Mouse (Mus musculus) midbrain, embryonic 16.5 days (tissue): ENCODE data around the gene Cxadr. TPM values are rescaled to one million over a fixed set of nuclear protein-coding genes. Genes with fewer than 3 reads are reported as not detected.

ENCODE experiments used
- ATAC-seq: fragments of 200-750 bp; cut with Nextera tagmentation; 2 replicates; pipeline ENCODE4 v1.8.0; 2017; ENCODE audit warnings: moderate TSS enrichment
- H3K27ac ChIP-seq: fragments of 300-500 bp; sonication (generic); 2 replicates; pipeline ENCODE4 v1.5.1; 2014; ENCODE audit warnings: mild to moderate bottlenecking, low read length, mixed read lengths
- H3K27me3 ChIP-seq: fragments of 300-500 bp; sonication (generic); 2 replicates; pipeline ENCODE4 v1.6.1; 2014; ENCODE audit warnings: low read depth, low read length, mixed read lengths; ENCODE audit not compliant: control insufficient read depth, insufficient read depth
- H3K36me3 ChIP-seq: fragments of 300-500 bp; sonication (generic); 2 replicates; pipeline ENCODE4 v1.6.1; 2014; ENCODE audit warnings: mild to moderate bottlenecking, low read length, moderate library complexity, mixed read lengths; ENCODE audit not compliant: control insufficient read depth, insufficient read depth
- H3K4me1 ChIP-seq: fragments of 300-500 bp; sonication (generic); 2 replicates; pipeline ENCODE4 v1.6.1; 2014; ENCODE audit warnings: mild to moderate bottlenecking, low read length, mixed read lengths; ENCODE audit not compliant: control insufficient read depth, insufficient read depth
- H3K4me2 ChIP-seq: fragments of 300-500 bp; sonication (generic); 2 replicates; pipeline ENCODE4 v1.6.1; 2014; ENCODE audit warnings: mild to moderate bottlenecking, low read length, mixed read lengths
- H3K4me3 ChIP-seq: fragments of 300-500 bp; sonication (generic); 2 replicates; pipeline ENCODE4 v1.5.1; 2014; ENCODE audit warnings: low read depth, mild to moderate bottlenecking, low read length, moderate library complexity, mixed read lengths
- H3K9ac ChIP-seq: fragments of 300-500 bp; sonication (generic); 2 replicates; pipeline ENCODE4 v1.6.1; 2014; ENCODE audit warnings: low read depth, low read length, mixed read lengths
- H3K9me3 ChIP-seq: fragments of 300-500 bp; sonication (generic); replicated peaks from 2 replicates; pipeline ENCODE4 v1.6.1; 2014; ENCODE audit warnings: mild to moderate bottlenecking, low read length, mixed read lengths; ENCODE audit not compliant: control insufficient read depth, poor library complexity, severe bottlenecking
- WGBS: fragments of 180-500 bp; shearing (Covaris S2); extraction: QIAGEN DNeasy Blood & Tissue Kit; methylation state at CpG from one replicate; pipeline ENCODE4 v1.1.7; 2014; 5-methylcytosine and 5-hydroxymethylcytosine counted together
- polyA plus RNA-seq: library from polyadenylated mRNA; unstranded; fragments of >200 nt; fragmentation: Nextera tagmentation; extraction: Ambion mirVana; gene quantifications from 2 replicates; pipeline ENCODE4 v1.2.1, GENCODE M21; 2015

Gene Cxadr
- polyA plus RNA-seq, 1 experiment from 2014 or later = 205 TPM

DNA sequence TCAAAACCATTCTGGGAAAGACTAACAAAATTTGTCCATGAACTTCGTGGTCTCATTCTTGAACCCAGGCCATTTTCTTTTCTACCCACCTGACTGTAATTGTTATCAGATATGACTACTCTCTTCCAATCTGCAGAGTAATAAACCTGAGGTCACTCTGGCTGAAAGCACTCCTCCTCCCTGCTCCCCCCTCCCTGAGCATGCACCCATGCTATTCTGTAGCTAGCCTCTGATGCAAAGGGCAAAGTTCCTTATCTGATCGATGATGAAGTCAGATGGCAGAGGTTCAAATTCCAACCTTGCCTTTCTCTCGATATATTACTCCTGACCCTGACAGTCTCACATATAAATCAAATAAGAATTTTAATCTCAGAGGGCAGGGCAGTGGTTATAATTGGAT is 33.1 kb upstream of the Cxadr start:
- Histone ChIP-seq H3K27me3 (no peaks in the 10 kb centered on the region), H3K36me3 (no peaks in the 10 kb centered on the region), H3K4me2 (no peak overlapping the region), H3K9me3 (no peaks in the 10 kb centered on the region), H3K4me1 (peaks cover 14% of the 10 kb centered on the region), H3K4me3 (no peak overlapping the region), H3K9ac (no peak overlapping the region), H3K27ac (no peak overlapping the region)
- WGBS = 87% methylated on average over 3 of the region's 3 CpGs
- no peak for ATAC-seq

- no peak overlapping the region for H3K4me2 ChIP-seq
- no peaks in the 10 kb centered on the region for H3K4me1 ChIP-seq
- H3K27ac ChIP-seq = no peak overlapping the region
- H3K9me3 ChIP-seq = no peaks in the 10 kb centered on the region
- WGBS = 67% methylated on average over 9 of the region's 9 CpGs
- no peak overlapping the region for H3K4me3 ChIP-seq
- H3K36me3 ChIP-seq = no peaks in the 10 kb centered on the region
- 0 out of 2 replicates have a peak, but pooled peaks have one; percentile 36 for ATAC-seq
- no peak overlapping the region for H3K9ac ChIP-seq
- no peaks in the 10 kb centered on the region for H3K27me3 ChIP-seq
Observed at GRCm38 (mm10) chr16:78274825-78275455, 26.3 kb upstream of the Cxadr start.

DNA sequence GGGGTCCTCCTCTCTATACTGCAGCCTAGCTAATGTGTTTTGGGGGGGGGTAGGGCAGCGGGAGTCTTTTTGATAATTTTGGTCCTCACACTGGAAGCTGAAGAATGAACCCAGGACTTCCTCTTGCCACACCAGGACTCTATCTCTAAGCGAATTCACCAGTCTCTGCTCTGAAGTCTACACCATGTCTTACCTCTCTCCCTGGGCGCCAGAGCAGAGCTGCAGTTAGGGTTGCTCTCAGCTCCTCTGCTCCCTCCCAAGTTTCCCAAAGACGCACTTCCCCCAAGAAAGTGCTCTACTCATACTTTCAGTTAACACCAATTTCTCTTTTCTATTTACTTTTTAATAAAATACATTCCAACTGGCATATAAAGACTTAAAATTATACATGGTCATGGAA is 23.7 kb upstream of the Cxadr start:
- no peak overlapping the region for H3K4me2 ChIP-seq
- no peak overlapping the region for H3K4me3 ChIP-seq
- H3K9ac ChIP-seq = no peak overlapping the region
- ATAC-seq = no peak
- no peak overlapping the region for H3K27ac ChIP-seq
- 61% methylated on average over 4 of the region's 4 CpGs for WGBS
- no peaks in the 10 kb centered on the region for H3K4me1 ChIP-seq
- no peaks in the 10 kb centered on the region for H3K9me3 ChIP-seq
- no peaks in the 10 kb centered on the region for H3K36me3 ChIP-seq
- no peaks in the 10 kb centered on the region for H3K27me3 ChIP-seq

GRCm38 (mm10) chr16:78280093-78280881 is 21.0 kb upstream of the Cxadr start:
- no peak overlapping the region for H3K27ac ChIP-seq
- H3K4me1 ChIP-seq = no peaks in the 10 kb centered on the region
- no peak overlapping the region for H3K4me3 ChIP-seq
- WGBS = 88% methylated on average over 5 of the region's 5 CpGs
- H3K9me3 ChIP-seq = no peaks in the 10 kb centered on the region
- no peak overlapping the region for H3K4me2 ChIP-seq
- ATAC-seq = 0 out of 2 replicates have a peak, but pooled peaks have one; percentile 14
- no peak overlapping the region for H3K9ac ChIP-seq
- no peaks in the 10 kb centered on the region for H3K36me3 ChIP-seq
- no peaks in the 10 kb centered on the region for H3K27me3 ChIP-seq

- no peaks in the 10 kb centered on the region for H3K4me1 ChIP-seq
- no peaks in the 10 kb centered on the region for H3K27me3 ChIP-seq
- no peak for ATAC-seq
- H3K36me3 ChIP-seq = no peaks in the 10 kb centered on the region
- 83% methylated on average over 5 of the region's 5 CpGs for WGBS
- no peak overlapping the region for H3K4me3 ChIP-seq
- no peak overlapping the region for H3K4me2 ChIP-seq
- no peaks in the 10 kb centered on the region for H3K9me3 ChIP-seq
- H3K27ac ChIP-seq = no peak overlapping the region
- H3K9ac ChIP-seq = no peak overlapping the region
Observed at GRCm38 (mm10) chr16:78283231-78283630, 18.1 kb upstream of the Cxadr start.

DNA sequence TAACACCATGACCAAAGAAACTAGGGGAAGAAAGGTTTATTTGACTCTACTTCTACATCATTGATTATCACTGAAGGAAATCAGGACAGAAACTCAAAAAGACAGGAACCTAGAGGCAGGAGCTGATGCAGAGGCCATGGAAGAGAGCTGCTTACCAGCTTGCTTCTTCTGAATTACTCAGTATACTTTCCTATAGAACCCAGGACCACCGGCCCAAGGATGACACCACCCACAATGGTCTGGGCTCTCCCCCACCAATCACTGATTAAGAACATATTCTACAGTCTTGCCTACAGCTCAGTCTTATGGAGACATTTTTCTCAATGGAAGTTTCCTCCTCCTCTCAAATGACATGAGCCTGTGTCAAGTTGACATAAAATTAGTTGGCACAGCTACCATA is 7.2 kb upstream of the Cxadr start:
- H3K4me1 ChIP-seq = no peaks in the 10 kb centered on the region
- H3K4me3 ChIP-seq = no peak overlapping the region
- 88% methylated on average over 1 of the region's 1 CpGs for WGBS
- no peak overlapping the region for H3K9ac ChIP-seq
- no peaks in the 10 kb centered on the region for H3K9me3 ChIP-seq
- no peak overlapping the region for H3K4me2 ChIP-seq
- H3K36me3 ChIP-seq = no peaks in the 10 kb centered on the region
- no peak for ATAC-seq
- no peak overlapping the region for H3K27ac ChIP-seq
- no peaks in the 10 kb centered on the region; the same call in 1 of the 2 replicates for H3K27me3 ChIP-seq

GRCm38 (mm10) chr16:78294606-78295275 is 6.5 kb upstream of the Cxadr start:
- Histone ChIP-seq H3K4me2 (no peak overlapping the region), H3K36me3 (no peaks in the 10 kb centered on the region), H3K9ac (no peak overlapping the region), H3K4me3 (no peak overlapping the region), H3K27me3 (no peaks in the 10 kb centered on the region; the same call in 1 of the 2 replicates), H3K27ac (no peak overlapping the region), H3K4me1 (no peaks in the 10 kb centered on the region), H3K9me3 (no peaks in the 10 kb centered on the region)
- ATAC-seq = no peak
- 49% methylated on average over 5 of the region's 5 CpGs for WGBS

- H3K36me3 ChIP-seq = no peaks in the 10 kb centered on the region
- no peaks in the 10 kb centered on the region; the same call in 1 of the 2 replicates for H3K27me3 ChIP-seq
- H3K4me3 ChIP-seq = no peak overlapping the region
- ATAC-seq = no peak
- no peaks in the 10 kb centered on the region for H3K9me3 ChIP-seq
- no peak overlapping the region for H3K9ac ChIP-seq
- H3K4me2 ChIP-seq = no peak overlapping the region
- WGBS = 60% methylated on average over 2 of the region's 4 CpGs
- no peaks in the 10 kb centered on the region; the same call in 1 of the 2 replicates for H3K4me1 ChIP-seq
- H3K27ac ChIP-seq = no peak overlapping the region
Observed at GRCm38 (mm10) chr16:78295601-78296000, 5.7 kb upstream of the Cxadr start.

- no peaks in the 10 kb centered on the region; the same call in 1 of the 2 replicates for H3K27me3 ChIP-seq
- no peaks in the 10 kb centered on the region for H3K9me3 ChIP-seq
- no peak overlapping the region for H3K4me3 ChIP-seq
- no peak overlapping the region for H3K9ac ChIP-seq
- ATAC-seq = no peak
- H3K4me2 ChIP-seq = no peak overlapping the region
- no peaks in the 10 kb centered on the region for H3K36me3 ChIP-seq
- 71% methylated on average over 9 of the region's 9 CpGs for WGBS
- peaks cover 2% of the 10 kb centered on the region; the same call in 1 of the 2 replicates for H3K4me1 ChIP-seq
- H3K27ac ChIP-seq = no peak overlapping the region
Observed at GRCm38 (mm10) chr16:78296114-78296513, 5.2 kb upstream of the Cxadr start.
